Comparison of ENCODE assay signal across 28 mouse cellular contexts in the genomic region with DNA sequence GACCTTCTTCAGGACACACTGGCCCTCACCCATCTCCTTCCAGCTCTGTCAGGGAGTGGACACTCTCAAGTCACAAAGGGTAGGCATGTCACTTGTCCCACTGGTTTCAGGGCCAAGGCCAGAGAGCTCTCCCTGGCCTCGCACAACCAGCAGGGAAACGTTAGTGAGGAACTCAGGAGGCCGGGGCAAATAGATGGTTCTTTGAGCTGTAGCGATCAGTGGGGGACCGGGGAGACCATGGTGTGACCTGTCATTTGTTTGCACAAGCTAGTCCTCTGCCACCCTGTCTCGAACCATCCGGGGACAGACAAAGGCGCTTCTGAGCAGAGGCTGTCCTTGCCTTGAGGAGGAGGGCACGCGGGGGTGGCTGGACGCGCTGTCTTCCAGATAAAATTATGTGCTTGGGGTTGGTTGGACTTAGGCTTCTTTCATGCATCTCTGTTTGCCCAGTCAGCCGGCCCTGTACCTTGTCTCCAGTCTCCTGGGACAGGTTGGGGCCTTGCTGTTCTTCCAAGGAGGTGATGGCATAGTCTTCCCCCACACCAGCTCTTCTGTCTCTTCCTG.
DNase-seq lines count a peak whose midpoint lies in the region; ATAC-seq lines count a peak whose summit lies in the region.
"Had no signal": no experiment of that assay in that cellular context is flagged by ENCODE, and none has a peak within 500 bp of the region (broad histone marks: within the 10 kb centered on the region; RNA-seq: fewer than 3 reads in every experiment).

No protein-coding gene starts in this region.

- 78% methylated on average over 13 of the region's 13 CpGs for WGBS in liver, embryonic 12.5 days (ENCODE audit: insufficient replicate concordance)

- H3K4me1 ChIP-seq in liver, embryonic 12.5 days, result peaks cover 95% of the 10 kb centered on the region

- peaks cover 17% of the 10 kb centered on the region; the same call in 1 of the 2 replicates for H3K36me3 ChIP-seq in liver, embryonic 12.5 days
- H3K36me3 ChIP-seq: heart, embryonic 13.5 days; stomach, embryonic 15.5 days had no signal

- H3K4me2 ChIP-seq in liver, embryonic 12.5 days, result no peak overlapping the region
- H3K4me2 ChIP-seq: heart, embryonic 13.5 days; limb, embryonic 15.5 days; midbrain, embryonic 11.5 days; stomach, embryonic 15.5 days had no signal

- no peak overlapping the region for H3K27ac ChIP-seq in liver, embryonic 12.5 days
- H3K27ac ChIP-seq: heart, adult 2 months; heart, embryonic 13.5 days; limb, embryonic 10.5 days; limb, embryonic 15.5 days; stomach, embryonic 15.5 days had no signal

- peak; percentile 50 for DNase-seq in adrenal gland, postnatal 14 days
- no peak for DNase-seq in adrenal gland, postnatal 4 days (ENCODE audit: low spot score in 2 of 2)
- no peak for DNase-seq in liver
- peak; percentile 49 to 59 for DNase-seq in adrenal gland, postnatal 36 days
- peak; percentile 77 for DNase-seq in testis, postnatal 14 days (ENCODE audit: low spot score)
- no peak for DNase-seq in T-cell, adult 2 months (ENCODE audit: low spot score)
- DNase-seq: cerebellum, adult 2 months; cerebellum, postnatal 14 days; heart, adult 2 months; heart, postnatal 10 days; kidney, postnatal 4 days; layer of hippocampus, postnatal 36 days; lung, postnatal 36 days; retina, postnatal 1 day; right cerebral cortex, postnatal 14 days; thymus, adult 2 months; thymus, postnatal 36 days had no signal

- no peak for ATAC-seq in liver, embryonic 12.5 days
- ATAC-seq: forebrain, embryonic 16.5 days; hindbrain, embryonic 16.5 days; midbrain, embryonic 16.5 days; Patski had no signal

- no peaks in the 10 kb centered on the region for H3K27me3 ChIP-seq in liver, embryonic 12.5 days (replicated peaks)
- H3K27me3 ChIP-seq: heart, embryonic 13.5 days; limb, embryonic 15.5 days; Patski; stomach, embryonic 15.5 days had no signal

- no peaks in the 10 kb centered on the region for H3K9me3 ChIP-seq in liver, embryonic 12.5 days (replicated peaks)
- H3K9me3 ChIP-seq: limb, embryonic 10.5 days; limb, embryonic 15.5 days; stomach, embryonic 15.5 days had no signal

- peak overlapping the region; percentile 22; the same call in 1 of the 2 replicates for H3K9ac ChIP-seq in liver, embryonic 12.5 days
- H3K9ac ChIP-seq: heart, embryonic 13.5 days; limb, embryonic 15.5 days; stomach, embryonic 15.5 days had no signal

- H3K4me3 ChIP-seq in liver, embryonic 12.5 days, result no peak overlapping the region
- H3K4me3 ChIP-seq: erythroblast, embryonic 14.5 days; heart, adult 2 months; heart, embryonic 13.5 days; limb, embryonic 10.5 days; limb, embryonic 15.5 days; stomach, embryonic 15.5 days had no signal

Comparison
In these comparisons a context has a peak if more than half of its experiments do, and no peak if none do; other contexts are left out.
1. DNase-seq: peak in adrenal gland, postnatal 14 days (single experiment), adrenal gland, postnatal 36 days (2 of 2) and testis, postnatal 14 days (single experiment); none in adrenal gland, postnatal 4 days (0 of 2), liver (single experiment) and T-cell, adult 2 months (single experiment).